Mouse (Mus musculus): ENCODE measurements around the gene Tbxa2r. TPM values are rescaled to one million over a fixed set of nuclear protein-coding genes. Genes with fewer than 3 reads are reported as not detected.

Tbxa2r gene
- polyA plus RNA-seq, 1 experiment from 2014 or later = 3.7 TPM

DNA sequence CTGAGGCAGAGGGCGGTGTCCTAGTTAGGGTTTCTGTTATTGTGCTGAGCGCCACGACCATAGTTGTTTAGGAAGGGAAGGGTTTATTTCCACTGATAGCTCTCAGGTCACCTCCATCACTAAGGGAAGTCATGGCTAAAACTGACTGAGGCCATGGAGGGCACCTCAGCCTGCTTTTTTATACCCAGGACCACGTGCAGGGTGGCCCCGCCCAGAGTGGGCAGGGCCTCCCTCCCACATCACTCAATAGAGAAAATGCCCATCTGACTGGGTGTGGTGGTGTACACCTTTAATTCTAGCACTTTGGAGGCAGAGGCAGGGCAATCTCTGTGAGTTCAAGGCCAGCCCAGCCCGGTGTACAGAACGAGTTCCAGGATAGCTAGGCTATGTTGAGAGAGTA lies 14.3 kb upstream of the Tbxa2r start:
- Histone ChIP-seq H3K9me3 (ENCODE audit: control insufficient read depth, low read length) (no peaks in the 10 kb centered on the region), H3K36me3 (ENCODE audit: control insufficient read depth, insufficient read depth, low read length) (peaks cover 93% of the 10 kb centered on the region), H3K27ac (replicated peaks; ENCODE audit: low read depth, low read length) (no peak overlapping the region), H3K4me3 (replicated peaks; ENCODE audit: low read depth, low read length) (no peak overlapping the region), H3K9ac (replicated peaks; ENCODE audit: low read length) (no peak overlapping the region), H3K4me1 (ENCODE audit: control insufficient read depth, insufficient read depth, low read length) (no peaks in the 10 kb centered on the region; the same call in 1 of the 2 replicates), H3K27me3 (ENCODE audit: control insufficient read depth, insufficient read depth, low read length) (no peaks in the 10 kb centered on the region), H3K4me2 (ENCODE audit: low read length) (no peak overlapping the region)
- DNase-seq = no peak
- ATAC-seq (ENCODE audit: low FRiP score, low TSS enrichment) = no peak
- 84% methylated on average over 7 of the region's 7 CpGs for WGBS

DNA sequence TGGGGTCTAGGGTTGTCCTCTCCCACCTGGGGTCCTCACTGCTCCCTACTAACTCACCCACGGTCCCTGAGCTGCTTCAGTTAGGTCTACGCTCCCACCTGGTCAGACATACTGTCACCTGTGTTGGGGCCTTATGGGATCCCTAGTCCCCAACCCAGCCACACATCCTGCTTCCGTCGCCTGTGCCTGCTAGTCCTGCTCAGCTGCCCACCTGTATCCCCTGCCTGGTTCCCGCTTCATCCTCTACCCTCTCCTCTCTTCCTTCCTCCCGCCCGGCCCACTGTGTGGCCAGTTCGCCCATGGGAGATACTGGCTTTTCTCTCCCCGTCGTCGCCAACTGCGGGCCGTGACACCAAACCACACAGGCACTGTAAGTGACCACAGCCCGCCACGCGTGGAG lies 12.9 kb upstream of the Tbxa2r start:
- Histone ChIP-seq H3K9ac (replicated peaks; ENCODE audit: low read length) (no peak overlapping the region), H3K4me1 (ENCODE audit: control insufficient read depth, insufficient read depth, low read length) (peaks cover 8% of the 10 kb centered on the region; the same call in 1 of the 2 replicates), H3K27ac (replicated peaks; ENCODE audit: low read depth, low read length) (no peak overlapping the region), H3K36me3 (ENCODE audit: control insufficient read depth, insufficient read depth, low read length) (peaks cover 79% of the 10 kb centered on the region), H3K4me2 (ENCODE audit: low read length) (no peak overlapping the region), H3K4me3 (replicated peaks; ENCODE audit: low read depth, low read length) (no peak overlapping the region), H3K27me3 (ENCODE audit: control insufficient read depth, insufficient read depth, low read length) (no peaks in the 10 kb centered on the region), H3K9me3 (ENCODE audit: control insufficient read depth, low read length) (no peaks in the 10 kb centered on the region)
- ATAC-seq (ENCODE audit: low FRiP score, low TSS enrichment) (no peak), DNase-seq (no peak)
- 93% methylated on average over 16 of the region's 16 CpGs for WGBS

DNA sequence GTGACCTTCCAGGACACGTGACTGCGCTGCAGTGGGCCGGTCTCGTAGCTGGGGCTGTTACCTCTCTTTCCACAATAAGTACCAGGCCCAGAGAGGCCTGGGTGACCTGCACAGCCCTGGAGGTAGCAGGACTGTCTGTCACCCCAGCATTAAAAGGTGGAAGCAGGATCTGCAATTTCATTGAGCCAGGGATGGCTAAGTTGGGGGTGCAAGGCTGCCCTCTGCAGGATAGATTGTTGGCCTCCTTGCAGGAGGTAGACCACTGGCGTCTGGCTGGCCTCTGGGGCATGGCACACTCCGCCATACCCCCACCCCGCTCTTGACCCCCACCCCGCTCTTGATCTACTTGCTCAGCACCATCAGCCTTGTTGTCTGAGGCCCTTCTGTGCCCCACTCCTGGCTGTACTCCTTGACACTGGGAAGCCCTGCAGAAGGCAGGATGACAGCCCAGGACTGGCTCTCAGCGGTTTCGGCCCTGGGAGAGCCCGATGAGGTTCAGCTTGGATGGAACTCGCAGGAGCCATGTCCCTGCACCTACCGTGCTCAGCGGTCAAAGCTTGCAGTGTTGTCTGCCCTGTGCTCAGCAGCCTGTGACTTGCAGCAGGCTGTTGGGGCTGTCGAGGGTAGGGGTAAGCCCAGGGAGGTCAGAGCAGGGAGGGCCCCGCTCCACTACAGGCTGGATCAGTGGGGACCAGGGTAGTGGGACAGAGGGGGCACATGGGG lies 12.0 kb upstream of the Tbxa2r start:
- DNase-seq (peak; percentile 57), ATAC-seq (ENCODE audit: low FRiP score, low TSS enrichment) (no peak)
- Histone ChIP-seq H3K27ac (replicated peaks; ENCODE audit: low read depth, low read length) (no peak overlapping the region), H3K9ac (replicated peaks; ENCODE audit: low read length) (no peak overlapping the region), H3K36me3 (ENCODE audit: control insufficient read depth, insufficient read depth, low read length) (peaks cover 70% of the 10 kb centered on the region), H3K4me3 (replicated peaks; ENCODE audit: low read depth, low read length) (no peak overlapping the region), H3K4me2 (ENCODE audit: low read length) (no peak overlapping the region), H3K9me3 (ENCODE audit: control insufficient read depth, low read length) (no peaks in the 10 kb centered on the region), H3K27me3 (ENCODE audit: control insufficient read depth, insufficient read depth, low read length) (no peaks in the 10 kb centered on the region), H3K4me1 (ENCODE audit: control insufficient read depth, insufficient read depth, low read length) (peaks cover 9% of the 10 kb centered on the region)
- WGBS = 35% methylated on average over 16 of the region's 16 CpGs

DNA sequence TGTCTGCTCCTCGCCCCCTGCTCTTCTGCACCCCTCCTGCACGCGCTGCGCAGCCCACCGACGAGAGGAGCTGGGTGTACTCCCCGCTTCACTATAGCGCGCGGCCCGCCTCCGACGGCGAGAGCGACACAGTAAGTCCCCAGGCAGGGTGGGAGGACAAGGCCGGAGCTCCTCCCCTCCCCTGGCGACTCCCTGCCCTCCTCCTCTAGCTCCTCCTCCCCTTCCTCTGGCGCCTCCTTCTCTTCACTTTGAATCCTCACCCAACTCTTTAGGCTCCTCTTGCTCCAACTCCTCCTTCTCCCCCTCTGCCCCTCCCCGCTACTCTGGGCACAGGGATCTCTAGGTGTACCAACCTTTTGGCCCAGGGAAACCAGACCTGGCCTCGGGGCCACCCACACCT lies 11.3 kb upstream of the Tbxa2r start:
- no peak for DNase-seq
- no peak overlapping the region for H3K27ac ChIP-seq (replicated peaks; ENCODE audit: low read depth, low read length)
- 13% methylated on average over 19 of the region's 20 CpGs for WGBS
- ATAC-seq (ENCODE audit: low FRiP score, low TSS enrichment) = no peak
- peaks cover 62% of the 10 kb centered on the region for H3K36me3 ChIP-seq (ENCODE audit: control insufficient read depth, insufficient read depth, low read length)
- H3K27me3 ChIP-seq (ENCODE audit: control insufficient read depth, insufficient read depth, low read length) = no peaks in the 10 kb centered on the region
- H3K9ac ChIP-seq (replicated peaks; ENCODE audit: low read length) = no peak overlapping the region
- no peak overlapping the region for H3K4me2 ChIP-seq (ENCODE audit: low read length)
- H3K4me3 ChIP-seq (replicated peaks; ENCODE audit: low read depth, low read length) = no peak overlapping the region
- peaks cover 15% of the 10 kb centered on the region for H3K4me1 ChIP-seq (ENCODE audit: control insufficient read depth, insufficient read depth, low read length)
- H3K9me3 ChIP-seq (ENCODE audit: control insufficient read depth, low read length) = no peaks in the 10 kb centered on the region

DNA sequence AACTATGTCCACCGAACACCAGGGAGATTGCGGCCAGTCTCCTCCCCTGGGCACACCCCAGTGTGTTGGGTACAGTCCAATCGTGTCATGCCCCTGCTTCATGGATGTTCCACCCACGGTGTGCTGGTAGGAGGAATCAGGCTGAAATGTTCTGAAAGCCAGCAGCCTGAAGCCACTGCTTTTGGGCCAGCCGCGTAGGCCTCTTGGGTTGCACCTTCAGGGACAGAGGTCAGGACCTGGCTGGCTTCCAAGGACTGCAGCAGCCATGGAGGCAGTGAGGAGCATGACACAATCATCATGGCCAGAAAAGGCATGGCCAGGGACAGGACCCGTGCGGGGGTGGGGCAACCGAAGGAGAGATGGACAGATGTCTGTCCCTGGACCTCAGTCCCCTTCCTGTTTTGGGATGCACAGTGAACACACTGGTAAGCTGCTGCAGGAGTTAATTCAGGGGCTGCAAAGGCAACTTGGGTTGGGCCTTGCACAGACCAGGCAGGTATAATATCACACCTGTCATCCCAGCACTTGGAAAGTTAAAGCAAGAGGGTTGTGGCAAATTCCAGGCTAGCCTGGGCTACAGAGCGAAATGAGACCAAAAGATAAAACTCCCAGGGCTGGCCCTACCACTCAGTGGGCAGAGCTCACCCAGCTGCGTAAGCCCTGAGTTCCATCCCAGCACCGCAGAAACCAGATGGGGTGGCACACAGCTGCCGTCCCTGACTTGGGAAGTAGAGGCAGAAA lies 9.8 kb upstream of the Tbxa2r start:
- Histone ChIP-seq H3K27me3 (ENCODE audit: control insufficient read depth, insufficient read depth, low read length) (no peaks in the 10 kb centered on the region), H3K4me3 (replicated peaks; ENCODE audit: low read depth, low read length) (no peak overlapping the region), H3K27ac (replicated peaks; ENCODE audit: low read depth, low read length) (peak overlapping the region; percentile 94; the same call in 1 of the 2 replicates), H3K36me3 (ENCODE audit: control insufficient read depth, insufficient read depth, low read length) (peaks cover 62% of the 10 kb centered on the region), H3K9ac (replicated peaks; ENCODE audit: low read length) (peak overlapping the region; percentile 27; the same call in 1 of the 2 replicates), H3K9me3 (ENCODE audit: control insufficient read depth, low read length) (no peaks in the 10 kb centered on the region), H3K4me2 (ENCODE audit: low read length) (peak overlapping the region; percentile 79), H3K4me1 (ENCODE audit: control insufficient read depth, insufficient read depth, low read length) (peaks cover 15% of the 10 kb centered on the region)
- WGBS = 94% methylated on average over 13 of the region's 13 CpGs
- DNase-seq (no peak), ATAC-seq (ENCODE audit: low FRiP score, low TSS enrichment) (no peak)

DNA sequence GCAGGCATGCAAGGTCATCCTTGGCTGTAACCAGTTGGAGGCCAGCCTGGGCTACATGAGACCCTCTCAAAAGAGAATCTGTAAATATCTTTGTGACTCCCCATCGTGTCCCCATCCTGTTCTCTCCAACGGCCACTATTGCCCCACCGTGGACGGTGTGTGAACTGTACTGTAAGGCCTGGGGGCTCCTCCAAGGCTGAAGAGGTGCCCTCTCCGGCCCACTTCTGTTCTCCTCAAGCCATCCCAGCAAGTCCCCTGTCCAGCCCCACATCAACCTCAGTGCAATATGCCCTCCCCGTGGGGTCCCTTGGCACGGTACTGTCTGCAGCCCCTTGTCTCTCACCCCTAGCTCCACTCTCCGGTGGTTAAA lies 9.2 kb upstream of the Tbxa2r start:
- H3K9me3 ChIP-seq (ENCODE audit: control insufficient read depth, low read length) = no peaks in the 10 kb centered on the region
- H3K27me3 ChIP-seq (ENCODE audit: control insufficient read depth, insufficient read depth, low read length) = no peaks in the 10 kb centered on the region
- H3K4me3 ChIP-seq (replicated peaks; ENCODE audit: low read depth, low read length) = peak overlapping the region; percentile 93
- peak overlapping the region; percentile 27; the same call in 1 of the 2 replicates for H3K9ac ChIP-seq (replicated peaks; ENCODE audit: low read length)
- DNase-seq = no peak
- peaks cover 15% of the 10 kb centered on the region for H3K4me1 ChIP-seq (ENCODE audit: control insufficient read depth, insufficient read depth, low read length)
- 44% methylated on average over 8 of the region's 8 CpGs for WGBS
- H3K4me2 ChIP-seq (ENCODE audit: low read length) = peak overlapping the region; percentile 79
- peak overlapping the region; percentile 94 for H3K27ac ChIP-seq (replicated peaks; ENCODE audit: low read depth, low read length)
- no peak for ATAC-seq (ENCODE audit: low FRiP score, low TSS enrichment)
- H3K36me3 ChIP-seq (ENCODE audit: control insufficient read depth, insufficient read depth, low read length) = peaks cover 62% of the 10 kb centered on the region

DNA sequence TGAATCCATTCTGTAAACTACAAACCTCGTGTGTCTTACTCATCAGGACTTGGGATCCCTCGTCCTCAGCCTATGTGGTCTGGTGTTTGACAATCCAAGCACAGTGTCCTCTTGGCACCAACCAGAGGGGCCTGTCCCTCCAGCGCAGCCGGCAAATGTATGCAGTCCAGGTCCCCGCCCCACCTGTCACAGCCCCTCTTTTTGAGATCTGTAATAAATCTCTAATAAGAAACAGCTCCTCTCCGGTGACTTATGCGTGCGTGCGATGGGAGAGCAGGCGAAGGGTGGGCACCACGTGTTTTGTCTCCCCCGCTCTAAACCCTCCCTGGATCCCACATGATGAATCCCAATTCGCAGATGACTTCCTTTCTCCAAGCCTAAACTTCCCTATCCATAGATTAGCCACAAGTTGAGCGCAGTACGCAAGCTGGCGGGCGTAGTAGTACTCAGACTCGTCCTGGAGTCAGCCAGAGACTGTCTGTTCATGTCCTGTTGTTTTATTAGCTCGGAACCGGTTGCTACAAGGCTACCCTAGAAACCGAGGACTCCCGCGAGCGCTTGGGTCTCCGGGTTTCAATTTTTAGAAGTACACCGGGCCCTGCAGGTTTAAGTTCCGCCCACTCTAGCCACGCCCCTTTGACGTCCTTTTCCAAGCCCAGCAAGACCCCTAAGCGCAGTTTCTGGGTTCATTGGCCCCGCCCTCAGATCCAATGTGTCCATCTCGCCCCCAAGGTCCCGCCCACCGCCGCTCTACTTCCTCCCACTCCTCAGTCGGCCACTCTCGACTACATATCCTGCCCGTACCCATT lies 8.6 kb upstream of the Tbxa2r start:
- H3K9ac ChIP-seq (replicated peaks; ENCODE audit: low read length) = peak overlapping the region; percentile 27; the same call in 1 of the 2 replicates
- 1% methylated on average over 38 of the region's 38 CpGs for WGBS
- peak overlapping the region; percentile 79 for H3K4me2 ChIP-seq (ENCODE audit: low read length)
- H3K4me3 ChIP-seq (replicated peaks; ENCODE audit: low read depth, low read length) = peak overlapping the region; percentile 93
- H3K36me3 ChIP-seq (ENCODE audit: control insufficient read depth, insufficient read depth, low read length) = peaks cover 62% of the 10 kb centered on the region
- peak; percentile 97 for DNase-seq
- H3K4me1 ChIP-seq (ENCODE audit: control insufficient read depth, insufficient read depth, low read length) = peaks cover 15% of the 10 kb centered on the region
- no peaks in the 10 kb centered on the region for H3K27me3 ChIP-seq (ENCODE audit: control insufficient read depth, insufficient read depth, low read length)
- no peaks in the 10 kb centered on the region for H3K9me3 ChIP-seq (ENCODE audit: control insufficient read depth, low read length)
- no peak for ATAC-seq (ENCODE audit: low FRiP score, low TSS enrichment)
- H3K27ac ChIP-seq (replicated peaks; ENCODE audit: low read depth, low read length) = peak overlapping the region; percentile 94

DNA sequence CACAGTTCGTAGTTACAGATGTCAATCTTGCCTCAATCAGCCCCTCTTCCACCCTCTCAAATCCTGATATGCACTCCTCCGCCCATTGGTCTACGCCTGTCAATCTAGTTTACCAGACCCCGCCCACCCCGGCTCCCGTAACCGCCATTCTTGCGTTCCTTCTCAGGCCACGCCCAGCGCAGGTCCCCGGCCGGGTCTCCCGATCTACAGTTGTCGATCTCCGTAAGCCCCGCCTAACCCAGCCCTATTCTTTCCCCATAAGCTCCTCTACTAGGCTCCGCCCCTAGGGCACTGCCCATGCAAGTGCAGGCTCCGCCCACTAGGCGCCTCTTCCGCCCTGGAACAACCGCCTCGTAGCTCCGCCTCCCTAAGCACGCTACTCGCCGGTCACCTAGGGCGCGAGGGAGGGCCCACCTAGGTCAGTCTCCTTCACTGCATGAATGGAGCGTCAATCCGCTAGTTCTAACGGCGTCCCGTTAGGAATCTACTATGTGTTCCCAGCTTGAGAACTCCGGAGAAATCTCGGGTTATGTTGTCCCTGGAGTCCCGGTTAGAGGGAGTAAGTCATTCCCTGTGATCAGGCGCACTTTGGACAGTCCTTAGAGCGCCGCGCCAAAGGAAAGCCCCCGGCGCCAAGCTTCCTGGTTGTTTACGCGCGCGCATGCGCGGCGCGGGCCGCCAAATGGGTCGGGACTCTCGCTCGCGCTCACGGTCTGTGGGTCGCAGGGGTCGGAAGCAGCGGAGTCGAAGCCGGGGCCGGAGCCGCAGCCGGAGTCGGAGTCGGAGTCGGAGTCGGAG lies 7.8 kb upstream of the Tbxa2r start, which contains the start of gene Cactin:
Gene Cactin, plus strand, starts transcription at position 554 of the 798 bp plus-strand sequence.
- DNase-seq (peak; percentile 100), ATAC-seq (ENCODE audit: low FRiP score, low TSS enrichment) (peak; percentile 94)
- peaks cover 15% of the 10 kb centered on the region for H3K4me1 ChIP-seq (ENCODE audit: control insufficient read depth, insufficient read depth, low read length)
- no peaks in the 10 kb centered on the region for H3K27me3 ChIP-seq (ENCODE audit: control insufficient read depth, insufficient read depth, low read length)
- H3K27ac ChIP-seq (replicated peaks; ENCODE audit: low read depth, low read length) = peak within 1 kb of the TSS; percentile 94
- H3K36me3 ChIP-seq (ENCODE audit: control insufficient read depth, insufficient read depth, low read length) = peaks cover 62% of the 10 kb centered on the region
- under 1% methylated on average over 68 of the region's 68 CpGs for WGBS
- H3K4me3 ChIP-seq (replicated peaks; ENCODE audit: low read depth, low read length) = peak within 1 kb of the TSS; percentile 93
- H3K4me2 ChIP-seq (ENCODE audit: low read length) = peak within 1 kb of the TSS; percentile 79
- H3K9me3 ChIP-seq (ENCODE audit: control insufficient read depth, low read length) = no peaks in the 10 kb centered on the region
- H3K9ac ChIP-seq (replicated peaks; ENCODE audit: low read length) = peak within 1 kb of the TSS; percentile 76

Measured in midbrain, embryonic 14.5 days (tissue).